Mouse (Mus musculus): Measurements from ENCODE around the gene Rsph6a. TPM values are rescaled to one million over a fixed set of nuclear protein-coding genes. Genes with fewer than 3 reads are reported as not detected.
A peak's percentile ranks its signal among the peaks of the same experiment; 100 is the strongest.
"Not testable (repeated sequence)": the region's sequence is repeated elsewhere in the genome, so short reads cannot be mapped to it uniquely, and the experiment has no call there.

The Rsph6a gene
- polyA plus RNA-seq, 1 experiment from 2014 or later: not detected

- Histone ChIP-seq H3K36me3 (ENCODE audit: control insufficient read depth, insufficient read depth, low read length) (no peaks in the 10 kb centered on the region), H3K4me2 (no peak overlapping the region), H3K9me3 (replicated peaks; ENCODE audit: control insufficient read depth, low read length) (peaks cover 4% of the 10 kb centered on the region; the same call in 1 of the 2 replicates), H3K27me3 (ENCODE audit: control insufficient read depth, insufficient read depth, low read length) (peaks cover 36% of the 10 kb centered on the region), H3K27ac (ENCODE audit: low read depth, low read length) (no peak overlapping the region), H3K4me3 (ENCODE audit: low read depth, low read length) (no peak overlapping the region), H3K9ac (ENCODE audit: low read depth, low read length) (no peak overlapping the region), H3K4me1 (ENCODE audit: control insufficient read depth, insufficient read depth, low read length) (no peaks in the 10 kb centered on the region)
- WGBS (ENCODE audit: insufficient replicate concordance): 4% methylated on average over 2 of the region's 2 CpGs
- ATAC-seq (replicated peaks; ENCODE audit: insufficient number of reproducible peaks, low FRiP score, low TSS enrichment): no peak
Measured at GRCm38 (mm10) chr7:19068707-19069106, 14.2 kb downstream of the Rsph6a start.

DNA sequence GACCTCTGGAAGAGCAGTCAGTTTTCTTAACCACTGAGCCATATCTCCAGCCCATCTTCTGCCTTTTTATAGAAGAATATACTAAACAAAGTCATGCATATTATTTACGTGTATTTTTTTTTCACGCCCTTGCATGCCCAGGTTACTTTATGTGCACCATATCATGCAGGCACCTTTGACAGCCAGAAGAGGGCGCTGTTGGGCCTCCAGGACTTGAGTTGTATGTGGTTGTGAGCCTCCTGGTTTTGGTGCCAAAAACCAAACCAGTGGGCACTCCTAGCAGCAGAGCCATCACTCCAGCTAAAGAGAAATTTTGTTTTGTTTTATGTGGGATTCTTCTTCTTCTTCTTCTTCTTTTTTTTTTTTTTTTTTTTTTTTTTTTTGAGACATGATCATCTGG, 15.0 kb downstream of the Rsph6a start:
- peaks cover 30% of the 10 kb centered on the region for H3K27me3 ChIP-seq (ENCODE audit: control insufficient read depth, insufficient read depth, low read length)
- no peak overlapping the region for H3K4me2 ChIP-seq
- no peaks in the 10 kb centered on the region for H3K4me1 ChIP-seq (ENCODE audit: control insufficient read depth, insufficient read depth, low read length)
- H3K4me3 ChIP-seq (ENCODE audit: low read depth, low read length): no peak overlapping the region
- H3K9me3 ChIP-seq (replicated peaks; ENCODE audit: control insufficient read depth, low read length): peaks cover 4% of the 10 kb centered on the region; the same call in 1 of the 2 replicates
- no peak for ATAC-seq (replicated peaks; ENCODE audit: insufficient number of reproducible peaks, low FRiP score, low TSS enrichment)
- H3K36me3 ChIP-seq (ENCODE audit: control insufficient read depth, insufficient read depth, low read length): no peaks in the 10 kb centered on the region
- H3K27ac ChIP-seq (ENCODE audit: low read depth, low read length): no peak overlapping the region
- WGBS (ENCODE audit: insufficient replicate concordance): 47% methylated on average over 3 of the region's 3 CpGs
- H3K9ac ChIP-seq (ENCODE audit: low read depth, low read length): no peak overlapping the region

DNA sequence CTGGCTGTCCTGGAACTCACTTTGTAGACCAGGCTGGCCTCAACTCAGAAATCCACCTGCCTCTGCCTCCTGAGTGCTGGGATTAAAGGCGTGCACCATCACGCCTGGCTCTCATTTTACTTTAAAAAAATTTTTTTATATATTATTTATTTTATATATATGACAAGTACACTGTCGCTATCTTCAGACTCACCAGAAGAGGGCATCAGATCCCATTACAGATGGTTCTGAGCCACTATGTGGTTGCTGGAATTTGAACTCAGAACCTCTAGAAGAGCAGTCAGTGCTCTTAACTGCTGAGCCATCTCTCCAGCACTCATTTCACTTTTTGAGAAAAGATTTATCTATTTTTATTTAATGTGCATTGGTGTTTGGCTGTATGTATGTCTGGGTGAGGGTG, 16.5 kb downstream of the Rsph6a start:
- ATAC-seq (replicated peaks; ENCODE audit: insufficient number of reproducible peaks, low FRiP score, low TSS enrichment); H3K9ac ChIP-seq (ENCODE audit: low read depth, low read length); H3K36me3 ChIP-seq (ENCODE audit: control insufficient read depth, insufficient read depth, low read length); H3K4me1 ChIP-seq (ENCODE audit: control insufficient read depth, insufficient read depth, low read length); H3K4me3 ChIP-seq (ENCODE audit: low read depth, low read length); H3K4me2 ChIP-seq; H3K9me3 ChIP-seq (replicated peaks; ENCODE audit: control insufficient read depth, low read length); H3K27ac ChIP-seq (ENCODE audit: low read depth, low read length): not testable (repeated sequence)
- peaks cover 15% of the 10 kb centered on the region for H3K27me3 ChIP-seq (ENCODE audit: control insufficient read depth, insufficient read depth, low read length)
- 48% methylated on average over 3 of the region's 3 CpGs for WGBS (ENCODE audit: insufficient replicate concordance)

- peaks cover 15% of the 10 kb centered on the region for H3K4me1 ChIP-seq (ENCODE audit: control insufficient read depth, insufficient read depth, low read length)
- WGBS (ENCODE audit: insufficient replicate concordance): 73% methylated on average over 9 of the region's 9 CpGs
- ATAC-seq (replicated peaks; ENCODE audit: insufficient number of reproducible peaks, low FRiP score, low TSS enrichment): no peak
- no peak overlapping the region for H3K9ac ChIP-seq (ENCODE audit: low read depth, low read length)
- peaks cover 4% of the 10 kb centered on the region; the same call in 1 of the 2 replicates for H3K36me3 ChIP-seq (ENCODE audit: control insufficient read depth, insufficient read depth, low read length)
- no peaks in the 10 kb centered on the region for H3K9me3 ChIP-seq (replicated peaks; ENCODE audit: control insufficient read depth, low read length)
- no peaks in the 10 kb centered on the region for H3K27me3 ChIP-seq (ENCODE audit: control insufficient read depth, insufficient read depth, low read length)
- H3K27ac ChIP-seq (ENCODE audit: low read depth, low read length): no peak overlapping the region
- no peak overlapping the region for H3K4me3 ChIP-seq (ENCODE audit: low read depth, low read length)
- no peak overlapping the region for H3K4me2 ChIP-seq
Measured at GRCm38 (mm10) chr7:19073504-19073903, 19.0 kb downstream of the Rsph6a start.

- Histone ChIP-seq H3K9me3 (replicated peaks; ENCODE audit: control insufficient read depth, low read length) (no peaks in the 10 kb centered on the region), H3K4me2 (no peak overlapping the region), H3K27me3 (ENCODE audit: control insufficient read depth, insufficient read depth, low read length) (no peaks in the 10 kb centered on the region), H3K4me1 (ENCODE audit: control insufficient read depth, insufficient read depth, low read length) (peaks cover 15% of the 10 kb centered on the region), H3K27ac (ENCODE audit: low read depth, low read length) (no peak overlapping the region), H3K4me3 (ENCODE audit: low read depth, low read length) (no peak overlapping the region), H3K36me3 (ENCODE audit: control insufficient read depth, insufficient read depth, low read length) (peaks cover 10% of the 10 kb centered on the region; the same call in 1 of the 2 replicates), H3K9ac (ENCODE audit: low read depth, low read length) (no peak overlapping the region)
- 91% methylated on average over 6 of the region's 6 CpGs for WGBS (ENCODE audit: insufficient replicate concordance)
- ATAC-seq (replicated peaks; ENCODE audit: insufficient number of reproducible peaks, low FRiP score, low TSS enrichment): no peak
Measured at GRCm38 (mm10) chr7:19074494-19074893, 20.0 kb downstream of the Rsph6a start.

- 53% methylated on average over 5 of the region's 5 CpGs for WGBS (ENCODE audit: insufficient replicate concordance)
- no peak for ATAC-seq (replicated peaks; ENCODE audit: insufficient number of reproducible peaks, low FRiP score, low TSS enrichment)
- H3K27ac ChIP-seq (ENCODE audit: low read depth, low read length): no peak overlapping the region
Measured at GRCm38 (mm10) chr7:19075231-19075630, 20.7 kb downstream of the Rsph6a start.

DNA sequence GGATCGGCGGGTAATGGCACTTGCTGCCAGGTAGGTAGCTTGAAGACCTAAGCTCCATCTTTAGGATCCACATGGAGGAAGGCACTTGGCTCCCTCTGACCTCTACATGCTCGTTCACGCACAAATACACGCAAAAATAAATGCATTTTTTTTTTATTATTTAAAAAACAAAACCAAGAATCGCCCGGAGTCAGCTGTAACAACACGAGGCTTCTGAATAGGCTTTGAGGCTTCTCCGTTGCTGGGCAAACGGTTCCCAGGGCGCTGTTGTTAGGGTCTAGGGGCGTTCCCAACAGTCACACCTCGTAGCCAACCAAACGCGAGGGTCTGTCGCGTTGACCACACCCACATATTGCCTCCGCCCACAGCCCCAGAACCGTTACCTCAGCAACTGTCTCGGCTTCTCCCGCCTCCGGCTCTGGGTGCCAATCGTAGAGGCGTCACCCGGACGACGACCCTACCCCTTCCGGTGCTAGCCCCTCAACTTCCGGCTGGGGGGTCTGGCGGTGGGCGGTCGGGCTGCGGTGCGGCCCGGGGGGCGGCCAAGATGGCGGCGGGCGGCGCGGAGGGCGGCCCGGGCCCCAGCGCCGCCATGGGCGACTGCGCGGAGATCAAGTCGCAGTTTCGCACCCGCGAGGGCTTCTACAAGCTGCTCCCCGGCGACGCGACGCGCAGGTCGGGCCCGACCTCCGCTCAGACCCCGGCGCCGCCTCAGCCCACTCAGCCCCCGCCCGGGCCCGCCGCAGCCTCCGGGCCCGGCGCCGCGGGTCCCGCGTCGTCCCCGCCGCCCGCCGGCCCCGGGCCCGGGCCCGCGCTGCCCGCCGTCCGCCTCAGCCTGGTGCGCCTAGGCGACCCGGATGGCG, 21.5 kb downstream of the Rsph6a start, which contains the start of gene Dmwd:
Gene Dmwd (plus strand): TSS at position 505 of the 863 bp plus-strand sequence.
- peak within 1 kb of the TSS; percentile 94 for H3K4me2 ChIP-seq
- H3K9ac ChIP-seq (ENCODE audit: low read depth, low read length): peak within 1 kb of the TSS; percentile 94
- ATAC-seq (replicated peaks; ENCODE audit: insufficient number of reproducible peaks, low FRiP score, low TSS enrichment): peak; percentile 96
- H3K4me3 ChIP-seq (ENCODE audit: low read depth, low read length): peak within 1 kb of the TSS; percentile 97
- peaks cover 15% of the 10 kb centered on the region for H3K4me1 ChIP-seq (ENCODE audit: control insufficient read depth, insufficient read depth, low read length)
- peaks cover 19% of the 10 kb centered on the region for H3K36me3 ChIP-seq (ENCODE audit: control insufficient read depth, insufficient read depth, low read length)
- no peaks in the 10 kb centered on the region for H3K27me3 ChIP-seq (ENCODE audit: control insufficient read depth, insufficient read depth, low read length)
- WGBS (ENCODE audit: insufficient replicate concordance): 2% methylated on average over 56 of the region's 91 CpGs
- H3K27ac ChIP-seq (ENCODE audit: low read depth, low read length): peak within 1 kb of the TSS; percentile 81
- H3K9me3 ChIP-seq (replicated peaks; ENCODE audit: control insufficient read depth, low read length): no peaks in the 10 kb centered on the region

More at GRCm38 (mm10) chr7:19075231-19075630, 20.7 kb downstream of the Rsph6a start:
- peaks cover 13% of the 10 kb centered on the region for H3K36me3 ChIP-seq (ENCODE audit: control insufficient read depth, insufficient read depth, low read length)
- H3K27me3 ChIP-seq (ENCODE audit: control insufficient read depth, insufficient read depth, low read length): no peaks in the 10 kb centered on the region
- H3K9ac ChIP-seq (ENCODE audit: low read depth, low read length): 0 out of 2 replicates have a peak overlapping the region, but pooled peaks have one; percentile 11
- H3K4me2 ChIP-seq: peak overlapping the region; percentile 94
- H3K4me3 ChIP-seq (ENCODE audit: low read depth, low read length): peak overlapping the region; percentile 97
- H3K4me1 ChIP-seq (ENCODE audit: control insufficient read depth, insufficient read depth, low read length): peaks cover 15% of the 10 kb centered on the region
- no peaks in the 10 kb centered on the region for H3K9me3 ChIP-seq (replicated peaks; ENCODE audit: control insufficient read depth, low read length)

GRCm38 (mm10) chr7:19076586-19076991, 22.1 kb downstream of the Rsph6a start:
- peak overlapping the region; percentile 94 for H3K4me2 ChIP-seq
- WGBS (ENCODE audit: insufficient replicate concordance): under 1% methylated on average over 22 of the region's 22 CpGs

More at GRCm38 (mm10) chr7:19076586-19076991, 22.1 kb downstream of the Rsph6a start:
- no peaks in the 10 kb centered on the region for H3K9me3 ChIP-seq (replicated peaks; ENCODE audit: control insufficient read depth, low read length)
- peak overlapping the region; percentile 97 for H3K4me3 ChIP-seq (ENCODE audit: low read depth, low read length)
- no peak for ATAC-seq (replicated peaks; ENCODE audit: insufficient number of reproducible peaks, low FRiP score, low TSS enrichment)
- peak overlapping the region; percentile 81 for H3K27ac ChIP-seq (ENCODE audit: low read depth, low read length)
- H3K27me3 ChIP-seq (ENCODE audit: control insufficient read depth, insufficient read depth, low read length): no peaks in the 10 kb centered on the region
- H3K4me1 ChIP-seq (ENCODE audit: control insufficient read depth, insufficient read depth, low read length): peaks cover 15% of the 10 kb centered on the region
- H3K36me3 ChIP-seq (ENCODE audit: control insufficient read depth, insufficient read depth, low read length): peaks cover 25% of the 10 kb centered on the region
- H3K9ac ChIP-seq (ENCODE audit: low read depth, low read length): peak overlapping the region; percentile 94

Data from heart, embryonic 11.5 days (tissue).